Mouse (Mus musculus) cerebellum, postnatal 36 days (tissue): Measurements from ENCODE around the gene Myo7a.

Experiments
- DNase-seq, 2 experiments: peaks; one replicate each; pipeline ENCODE4 v3.0.0; 2021 to 2022; ENCODE audit warnings: mixed read lengths in 2 of 2

Gene Myo7a

GRCm38 (mm10) chr7:98097557-98097956 lies 21.8 kb downstream of the Myo7a start:
- DNase-seq = no peak

GRCm38 (mm10) chr7:98095852-98096251 lies 23.5 kb downstream of the Myo7a start:
- DNase-seq = no peak

GRCm38 (mm10) chr7:98086346-98086745 lies 33.0 kb downstream of the Myo7a start:
- DNase-seq = no peak

GRCm38 (mm10) chr7:98085314-98085713 lies 34.0 kb downstream of the Myo7a start:
- DNase-seq = no peak

- DNase-seq = no peak
Measured at GRCm38 (mm10) chr7:98084541-98085293, 34.6 kb downstream of the Myo7a start.

- DNase-seq = no peak
Measured at GRCm38 (mm10) chr7:98082376-98082775, 36.9 kb downstream of the Myo7a start.

GRCm38 (mm10) chr7:98077453-98077852 lies 41.9 kb downstream of the Myo7a start:
- DNase-seq = no peak

GRCm38 (mm10) chr7:98071620-98072019 lies 47.7 kb downstream of the Myo7a start:
- peak; percentile 83 to 84 for DNase-seq

GRCm38 (mm10) chr7:98066229-98066628 lies 53.1 kb downstream of the Myo7a start:
- no peak for DNase-seq

GRCm38 (mm10) chr7:98054942-98055341 lies 64.4 kb downstream of the Myo7a start:
- DNase-seq = no peak

- DNase-seq = no peak
Measured at GRCm38 (mm10) chr7:98054461-98054860, 64.9 kb downstream of the Myo7a start.

- peak; percentile 38 to 44 for DNase-seq
Measured at GRCm38 (mm10) chr7:98051980-98052379, 67.3 kb downstream of the Myo7a start.

- DNase-seq = no peak
Measured at GRCm38 (mm10) chr7:98048101-98048824, 71.1 kb downstream of the Myo7a start.

GRCm38 (mm10) chr7:98002617-98003016 lies 116.7 kb downstream of the Myo7a start:
- no peak for DNase-seq
